Mouse (Mus musculus): ENCODE measurements around the gene Ndufs7. TPM values are rescaled to one million over a fixed set of nuclear protein-coding genes. Genes with fewer than 3 reads are reported as not detected.
A peak's percentile ranks its signal among the peaks of the same experiment; 100 is the strongest.

Ndufs7 gene
- total RNA-seq, 2 experiments from 2014 or later = 109 to 124 TPM

- peak; percentile 60 for ATAC-seq (replicated peaks; ENCODE audit: poor library complexity, severe bottlenecking)
These were observed 12.0 kb downstream of the Ndufs7 start, which contains the start of the genes Gamt and Dazap1 for GRCm38 (mm10) chr10:80260642-80261584. Gamt (minus strand) TSS chr10:80261012. Dazap1 (plus strand) TSS chr10:80261486.

- ATAC-seq (replicated peaks; ENCODE audit: poor library complexity, severe bottlenecking) = peak; percentile 69
These were observed 12.7 kb downstream of the Ndufs7 start for GRCm38 (mm10) chr10:80261585-80261968.

- ATAC-seq (replicated peaks; ENCODE audit: poor library complexity, severe bottlenecking) = no peak
These were observed 13.2 kb downstream of the Ndufs7 start for GRCm38 (mm10) chr10:80262169-80262568.

- ATAC-seq (replicated peaks; ENCODE audit: poor library complexity, severe bottlenecking) = no peak
These were observed 13.9 kb downstream of the Ndufs7 start for GRCm38 (mm10) chr10:80262776-80263365.

GRCm38 (mm10) chr10:80264341-80265148 lies 15.6 kb downstream of the Ndufs7 start:
- ATAC-seq (replicated peaks; ENCODE audit: poor library complexity, severe bottlenecking) = peak; percentile 53

- ATAC-seq (replicated peaks; ENCODE audit: poor library complexity, severe bottlenecking) = no peak
These were observed 16.2 kb downstream of the Ndufs7 start for GRCm38 (mm10) chr10:80265149-80265486.

- no peak for ATAC-seq (replicated peaks; ENCODE audit: poor library complexity, severe bottlenecking)
These were observed 21.2 kb downstream of the Ndufs7 start for GRCm38 (mm10) chr10:80270099-80270498.

- no peak for ATAC-seq (replicated peaks; ENCODE audit: poor library complexity, severe bottlenecking)
These were observed 21.8 kb downstream of the Ndufs7 start for GRCm38 (mm10) chr10:80270734-80271181.

GRCm38 (mm10) chr10:80271186-80271843 lies 22.4 kb downstream of the Ndufs7 start:
- ATAC-seq (replicated peaks; ENCODE audit: poor library complexity, severe bottlenecking) = peak; percentile 63

- no peak for ATAC-seq (replicated peaks; ENCODE audit: poor library complexity, severe bottlenecking)
These were observed 23.1 kb downstream of the Ndufs7 start for GRCm38 (mm10) chr10:80271870-80272585.

GRCm38 (mm10) chr10:80273847-80274246 lies 24.9 kb downstream of the Ndufs7 start:
- no peak for ATAC-seq (replicated peaks; ENCODE audit: poor library complexity, severe bottlenecking)

GRCm38 (mm10) chr10:80276238-80276637 lies 27.3 kb downstream of the Ndufs7 start:
- ATAC-seq (replicated peaks; ENCODE audit: poor library complexity, severe bottlenecking) = peak; percentile 41; the same call in 1 of the 2 replicates

- ATAC-seq (replicated peaks; ENCODE audit: poor library complexity, severe bottlenecking) = no peak
These were observed 29.5 kb downstream of the Ndufs7 start for GRCm38 (mm10) chr10:80278390-80278789.

GRCm38 (mm10) chr10:80279273-80279672 lies 30.4 kb downstream of the Ndufs7 start:
- ATAC-seq (replicated peaks; ENCODE audit: poor library complexity, severe bottlenecking) = no peak

- no peak for ATAC-seq (replicated peaks; ENCODE audit: poor library complexity, severe bottlenecking)
These were observed 32.4 kb downstream of the Ndufs7 start for GRCm38 (mm10) chr10:80281304-80281703.

GRCm38 (mm10) chr10:80281921-80282371 lies 33.0 kb downstream of the Ndufs7 start:
- ATAC-seq (replicated peaks; ENCODE audit: poor library complexity, severe bottlenecking) = peak; percentile 21; the same call in 1 of the 2 replicates

GRCm38 (mm10) chr10:80282481-80283441 lies 33.8 kb downstream of the Ndufs7 start:
- ATAC-seq (replicated peaks; ENCODE audit: poor library complexity, severe bottlenecking) = no peak

Measured in granulocyte monocyte progenitor cell, adult 5-6 weeks (primary cell).